Mouse (Mus musculus) kidney, adult 9 months (tissue): ENCODE results near the gene S100a14.
A peak's percentile ranks its signal among the peaks of the same experiment; 100 is the strongest.

Source experiments
- DNase-seq: peaks from one replicate; pipeline ENCODE4 v3.0.0; 2022

Gene S100a14

DNA sequence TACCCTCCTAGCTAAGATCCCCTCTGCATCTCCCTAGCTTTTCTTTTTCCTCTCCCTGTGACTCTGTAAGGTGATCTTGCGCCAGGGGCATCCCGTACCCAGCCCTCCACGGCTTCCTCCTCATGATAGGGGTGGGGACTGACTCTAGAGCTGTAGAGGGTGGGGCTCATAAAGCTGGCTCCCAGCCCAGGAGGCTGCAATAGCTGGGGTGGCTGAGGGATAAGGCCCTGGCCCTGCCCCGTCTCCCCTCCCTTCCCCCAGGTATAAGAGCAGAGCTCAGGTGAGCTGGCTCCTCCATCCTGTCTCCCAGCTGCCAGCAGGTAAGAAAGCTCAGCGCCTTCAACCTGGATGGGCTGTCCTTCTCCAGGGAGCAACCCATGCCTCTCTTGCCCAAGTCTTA is at the start of gene S100a14:
TSS of gene S100a14 (plus strand) at position 277 of the 400 bp plus-strand sequence.
- DNase-seq = no peak

DNA sequence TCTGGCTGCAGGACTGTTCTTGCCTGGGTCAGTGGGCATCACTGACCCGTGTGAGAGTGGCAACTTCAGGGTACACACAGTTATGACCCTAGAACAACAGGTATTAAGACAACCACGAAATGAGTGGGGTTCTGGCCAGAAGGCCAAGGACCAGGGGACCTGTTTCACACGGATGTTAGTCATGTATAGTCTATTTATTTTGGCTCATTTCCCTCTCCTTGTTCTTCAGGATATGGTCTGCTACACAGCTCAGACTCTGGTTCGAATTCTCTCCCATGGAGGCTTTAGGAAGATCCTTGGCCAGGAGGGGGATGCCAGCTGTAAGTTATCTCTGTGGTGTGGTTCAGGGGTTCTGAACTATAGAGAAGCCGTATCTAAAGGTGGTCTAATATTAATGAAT is 39.7 kb upstream of the S100a14 start:
- DNase-seq = no peak

GRCm38 (mm10) chr3:90488576-90488975 is 38.1 kb upstream of the S100a14 start:
- no peak for DNase-seq

DNA sequence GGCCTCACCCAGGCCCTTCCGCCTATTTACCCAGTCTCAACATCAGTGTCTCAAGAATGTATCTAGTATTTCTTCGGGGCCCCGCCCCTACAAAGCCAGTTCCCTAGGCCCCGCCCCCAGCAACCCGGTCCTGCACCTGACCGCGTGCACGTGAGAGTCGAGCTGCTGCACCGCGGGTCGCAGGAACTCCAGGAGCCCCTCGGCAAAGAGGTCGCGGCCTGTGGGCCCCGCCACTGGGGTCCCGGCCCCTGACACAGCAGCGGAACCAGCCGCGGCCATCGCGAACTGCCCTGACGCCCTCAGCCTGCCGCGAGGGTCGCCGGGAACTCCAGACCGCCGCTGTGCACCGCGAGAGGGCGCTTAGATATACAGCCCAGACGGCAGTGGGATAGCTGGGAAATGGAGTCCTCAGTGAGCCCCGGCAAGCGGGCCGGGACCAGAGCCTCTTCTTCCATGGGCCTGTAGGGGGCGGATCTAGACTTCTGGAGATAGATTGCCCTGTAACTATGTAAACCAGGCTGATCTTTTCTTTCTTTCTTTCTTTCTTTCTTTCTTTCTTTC is 35.9 kb upstream of the S100a14 start, which contains the start of gene Snapin:
TSS of gene Snapin (minus strand) at position 338 of the 561 bp plus-strand sequence.
- peak; percentile 98 for DNase-seq

- peak; percentile 57 for DNase-seq
Measured at GRCm38 (mm10) chr3:90491350-90491749, 35.3 kb upstream of the S100a14 start.

DNA sequence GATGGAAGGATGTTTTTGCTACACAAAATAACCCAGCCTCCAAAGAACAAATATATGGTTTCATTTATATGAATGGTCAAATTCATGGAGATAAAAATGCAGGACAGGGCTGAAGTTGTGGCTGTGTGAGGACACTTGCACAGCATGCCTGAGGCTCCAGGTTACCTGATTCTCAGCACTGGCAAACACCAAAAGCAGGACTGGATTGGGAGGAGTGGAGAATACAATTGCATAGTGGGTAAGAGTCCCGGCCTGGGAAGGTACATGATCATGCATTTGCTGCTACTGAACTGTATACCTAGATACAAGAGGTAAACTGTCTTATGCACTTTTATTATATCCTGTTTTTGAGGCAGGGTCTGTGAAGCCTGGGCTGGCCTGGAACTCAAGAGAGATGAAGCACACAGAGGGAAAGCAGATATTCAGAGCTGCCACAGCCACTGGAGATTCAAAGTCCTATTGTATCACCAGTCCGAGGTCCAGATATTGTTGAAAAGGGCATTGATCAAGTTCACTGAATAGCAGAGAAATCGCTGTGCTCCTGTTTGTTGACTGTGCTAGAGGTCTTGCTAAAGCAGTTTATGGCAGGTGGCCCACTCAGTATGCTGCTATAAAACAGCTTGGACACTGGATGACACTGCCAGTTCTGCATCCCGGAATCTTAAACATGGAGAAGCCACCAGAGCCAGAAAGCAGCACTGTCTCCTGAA is 32.7 kb upstream of the S100a14 start:
- DNase-seq = no peak

- no peak for DNase-seq
Measured at GRCm38 (mm10) chr3:90495850-90496525, 30.7 kb upstream of the S100a14 start.

GRCm38 (mm10) chr3:90497597-90497996 is 29.1 kb upstream of the S100a14 start:
- DNase-seq = no peak

- no peak for DNase-seq
Measured at GRCm38 (mm10) chr3:90503444-90503843, 23.2 kb upstream of the S100a14 start.

- no peak for DNase-seq
Measured at GRCm38 (mm10) chr3:90505216-90505615, 21.4 kb upstream of the S100a14 start.

DNA sequence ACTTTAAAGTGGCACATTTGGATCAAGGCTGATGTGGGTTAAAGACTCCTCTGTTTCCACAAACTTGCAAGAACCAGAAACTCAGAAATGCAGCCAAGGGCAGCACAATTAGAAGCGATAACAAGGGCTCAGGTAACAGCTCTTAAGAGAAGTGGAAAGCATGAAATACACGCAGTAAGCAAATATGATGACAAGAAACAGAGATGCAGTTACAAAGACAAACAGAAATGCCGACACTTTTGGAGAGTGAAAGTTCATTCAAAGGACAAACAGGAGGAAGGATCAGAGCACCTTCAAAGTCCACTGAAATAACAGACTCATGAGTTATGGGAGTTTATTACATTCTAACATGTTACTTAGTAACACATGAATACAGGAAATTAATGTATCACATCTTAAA is 20.3 kb upstream of the S100a14 start:
- peak; percentile 50 for DNase-seq

GRCm38 (mm10) chr3:90508287-90508949 is 18.2 kb upstream of the S100a14 start:
- no peak for DNase-seq

DNA sequence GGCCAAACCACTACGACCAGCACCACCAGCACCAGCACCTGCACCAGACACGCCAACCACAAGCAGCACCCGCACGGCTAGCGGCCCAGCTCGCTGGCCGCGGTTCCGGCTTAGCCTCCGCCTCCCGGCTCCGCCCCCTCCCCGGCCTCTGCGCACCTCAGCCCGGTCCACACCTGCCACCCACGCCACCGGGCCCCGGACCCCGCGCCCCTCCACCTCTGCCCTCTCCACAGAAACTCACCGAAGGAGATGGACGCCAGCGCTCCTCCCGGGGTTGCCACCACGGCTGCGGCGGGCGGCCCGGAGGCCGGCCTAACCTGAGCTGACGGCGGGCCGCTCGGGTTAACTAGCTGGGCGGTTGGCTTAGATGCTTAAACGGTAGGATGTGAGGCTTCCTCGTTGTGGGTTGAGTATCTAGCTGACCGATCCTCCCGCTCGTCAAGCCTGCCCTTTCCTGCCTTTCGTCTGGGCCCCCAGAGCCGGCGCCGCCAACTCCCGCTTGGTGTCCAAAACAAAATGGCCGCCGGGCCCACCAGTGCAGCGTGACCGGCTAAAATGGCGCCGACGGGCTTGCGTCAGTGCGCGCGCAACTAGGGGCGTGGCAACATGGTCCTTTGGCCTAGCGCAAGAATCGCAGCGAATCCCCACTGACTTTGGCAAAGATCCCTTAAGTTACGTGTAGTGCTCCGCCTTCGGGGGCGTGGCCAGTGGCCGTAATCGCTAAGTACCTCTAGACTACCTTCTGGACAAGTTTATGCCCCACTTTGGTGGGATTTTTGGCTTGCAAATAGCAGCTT is 17.5 kb upstream of the S100a14 start, which contains the start of gene Chtop:
TSS of gene Chtop (minus strand) at position 549 of the 797 bp plus-strand sequence.
- DNase-seq = peak; percentile 100

GRCm38 (mm10) chr3:90509747-90510123 is 16.9 kb upstream of the S100a14 start:
- no peak for DNase-seq

DNA sequence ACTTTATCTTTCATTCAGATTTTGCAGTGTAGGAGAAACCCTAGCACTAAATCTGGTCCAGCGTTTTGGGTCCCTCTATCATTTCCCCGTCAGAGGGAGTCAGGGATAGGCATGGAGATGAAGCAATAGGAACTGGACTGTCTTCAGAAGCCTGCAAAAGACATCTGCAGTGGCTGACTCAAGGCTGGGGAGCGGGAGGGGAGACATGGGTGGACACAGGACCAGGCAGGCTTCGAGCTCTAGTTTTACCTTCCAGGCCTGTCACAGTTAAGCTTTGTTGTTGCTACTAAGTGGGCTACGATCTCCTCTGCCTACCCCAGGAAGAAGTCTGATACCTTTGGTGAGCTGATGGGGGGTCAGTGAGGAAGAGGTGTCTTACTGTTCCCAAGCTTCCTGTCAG is 14.4 kb upstream of the S100a14 start:
- no peak for DNase-seq

DNA sequence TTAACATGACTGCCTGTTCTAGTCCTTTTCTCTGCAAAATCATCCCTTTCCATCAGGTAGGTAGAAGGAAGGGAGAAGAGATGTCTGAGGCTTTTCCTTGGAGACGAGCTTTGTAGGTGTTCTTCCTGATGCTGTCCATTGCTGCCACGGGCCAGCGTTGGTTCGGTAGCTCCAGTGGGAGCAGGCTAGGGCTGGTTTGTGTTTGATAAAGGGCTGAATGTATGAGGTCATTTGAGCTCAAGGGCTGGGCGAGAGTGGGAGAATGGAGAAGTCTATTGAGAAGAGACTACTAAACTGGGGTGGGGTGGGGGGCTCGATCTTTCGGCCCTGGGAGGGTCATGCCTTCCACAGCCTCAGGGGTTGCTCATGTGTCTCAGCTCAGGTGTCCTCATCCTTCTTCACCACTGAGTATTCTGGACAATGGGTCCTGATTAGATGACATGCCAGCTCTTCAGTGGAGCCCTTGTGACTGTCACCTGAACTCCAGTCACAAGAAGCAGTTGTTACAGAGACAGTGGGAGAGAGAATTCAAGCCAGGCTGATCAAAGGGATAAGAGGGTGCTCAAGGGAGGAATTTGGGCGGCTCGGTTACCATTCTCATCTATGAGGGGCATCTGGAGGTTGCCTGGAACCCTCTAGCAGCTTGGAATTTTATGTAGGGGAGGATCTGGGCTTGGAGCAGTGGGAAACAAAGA is 13.6 kb upstream of the S100a14 start:
- DNase-seq = no peak

DNA sequence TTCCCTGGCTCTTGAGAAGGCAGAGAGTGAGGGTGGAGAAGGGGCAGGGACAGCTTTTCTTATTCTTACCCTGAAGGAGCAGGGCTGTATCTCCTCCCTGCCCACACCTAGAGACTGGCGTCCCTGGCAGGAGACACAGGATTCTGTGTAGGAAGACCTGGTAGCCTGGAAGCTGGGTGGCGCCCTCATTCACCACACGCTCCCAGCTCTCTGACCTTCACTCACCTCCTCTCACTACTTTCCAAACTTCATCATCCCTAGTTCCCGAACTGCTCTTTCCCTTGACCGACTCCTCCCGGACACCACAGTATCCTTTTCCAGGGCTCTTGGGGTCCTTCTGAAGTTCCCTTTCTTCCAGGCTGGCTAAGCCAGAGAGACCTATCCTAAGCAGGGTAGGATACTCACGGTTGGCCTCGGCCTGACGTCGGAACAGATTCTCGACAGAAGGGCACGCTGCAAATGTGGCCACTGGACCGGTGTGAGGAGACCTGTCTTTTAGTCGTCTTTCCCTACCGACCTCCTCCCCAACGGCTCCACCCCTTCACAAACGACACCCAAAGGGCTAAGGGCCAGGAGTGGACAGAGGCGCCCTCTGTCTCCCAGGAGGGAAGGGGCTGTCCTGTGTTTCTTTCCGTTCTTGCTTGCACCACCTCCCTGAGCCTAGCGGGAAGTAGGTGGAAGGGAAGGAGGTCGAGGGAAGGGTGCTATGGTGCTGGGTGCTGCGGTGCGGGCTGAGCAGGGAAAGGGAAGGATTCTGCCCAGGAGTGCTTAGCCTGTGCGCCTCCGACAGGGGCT is 12.7 kb upstream of the S100a14 start, which contains the start of the genes S100a1 and S100a13:
TSS of gene S100a1 (minus strand) at position 597 of the 795 bp plus-strand sequence.
TSS of gene S100a13 (plus strand) at position 640 of the 795 bp plus-strand sequence.
- peak; percentile 92 for DNase-seq

- peak; percentile 78 for DNase-seq
Measured at GRCm38 (mm10) chr3:90514691-90515090, 12.0 kb upstream of the S100a14 start.

DNA sequence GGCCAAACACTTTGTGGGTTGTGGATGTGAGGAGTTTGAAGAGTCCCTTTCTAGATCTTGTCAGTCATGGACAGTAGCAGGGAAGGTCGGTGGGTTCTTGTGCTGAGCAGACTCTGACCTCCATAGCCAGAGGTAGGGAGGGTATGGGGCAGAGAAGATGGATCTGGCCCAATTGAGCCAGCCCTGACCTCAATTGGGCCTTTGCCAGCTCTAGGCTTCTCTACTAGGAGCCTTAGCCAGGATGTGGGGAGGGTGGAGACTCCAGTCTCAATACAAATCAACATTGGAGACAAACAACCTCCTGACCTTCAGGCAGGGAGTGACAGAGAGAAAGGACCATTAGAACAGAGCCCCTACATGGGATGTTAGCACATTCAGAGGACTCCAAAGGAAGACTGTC is 11.4 kb upstream of the S100a14 start:
- DNase-seq = peak; percentile 58

GRCm38 (mm10) chr3:90515789-90516188 is 10.9 kb upstream of the S100a14 start:
- DNase-seq = no peak

GRCm38 (mm10) chr3:90517711-90518110 is 8.9 kb upstream of the S100a14 start:
- DNase-seq = no peak
